Mouse (Mus musculus): Measurements from ENCODE around the gene Rtn2.

The Rtn2 gene

GRCm38 (mm10) chr7:19282385-19282784 is at the start of gene Rtn2:
Gene Rtn2, plus strand, starts transcription at chr7:19282624.
- DNase-seq (ENCODE audit: low read depth, low spot score), result peak; percentile 85

DNA sequence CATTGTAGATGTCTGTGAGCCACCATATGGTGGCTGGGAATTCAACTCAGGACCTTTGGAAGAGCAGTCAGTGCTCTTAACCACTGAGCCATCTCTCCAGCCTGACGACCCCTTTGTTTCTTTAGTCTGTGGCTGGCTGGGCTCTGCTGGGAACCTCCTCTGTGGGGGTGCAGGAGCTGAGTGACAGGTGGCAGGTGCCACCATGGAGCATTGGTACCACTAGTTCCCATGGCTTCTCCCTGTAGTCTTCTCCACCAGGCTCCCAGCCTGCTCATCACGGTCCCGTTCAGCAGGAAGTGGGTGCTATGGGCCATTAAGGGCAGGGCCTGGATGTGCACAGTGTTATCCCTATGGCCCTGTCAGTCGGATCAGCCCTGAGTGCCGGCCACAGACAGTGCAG is 47.8 kb upstream of the Rtn2 start:
- no peak for DNase-seq (ENCODE audit: low read depth, low spot score)

- DNase-seq (ENCODE audit: low read depth, low spot score), result no peak
These were observed 47.2 kb upstream of the Rtn2 start for GRCm38 (mm10) chr7:19235092-19235671.

GRCm38 (mm10) chr7:19236411-19236810 is 46.0 kb upstream of the Rtn2 start:
- DNase-seq (ENCODE audit: low read depth, low spot score), result no peak

DNA sequence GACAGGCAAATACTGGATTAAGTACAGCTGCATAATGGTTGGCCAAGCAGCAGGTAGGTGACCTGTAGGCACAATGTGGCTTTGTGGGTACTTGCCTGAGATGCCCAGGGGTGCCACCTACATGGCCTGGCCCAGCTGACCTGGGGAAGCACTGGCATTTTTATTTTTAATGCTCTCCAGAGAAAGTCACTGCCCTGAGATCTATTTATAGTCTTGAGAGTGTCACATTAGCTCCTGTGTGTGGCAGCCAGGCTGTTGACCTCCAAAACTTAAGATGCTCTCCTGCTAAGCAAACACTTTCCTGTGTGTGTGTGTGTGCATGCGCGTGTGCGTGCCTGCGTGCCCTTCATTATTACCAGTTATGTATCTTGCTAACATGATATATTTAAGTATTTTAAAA is 44.1 kb upstream of the Rtn2 start:
- DNase-seq (ENCODE audit: low read depth, low spot score), result no peak

GRCm38 (mm10) chr7:19239423-19239822 is 43.0 kb upstream of the Rtn2 start:
- DNase-seq (ENCODE audit: low read depth, low spot score), result peak; percentile 72

GRCm38 (mm10) chr7:19239986-19240385 is 42.4 kb upstream of the Rtn2 start:
- no peak for DNase-seq (ENCODE audit: low read depth, low spot score)

DNA sequence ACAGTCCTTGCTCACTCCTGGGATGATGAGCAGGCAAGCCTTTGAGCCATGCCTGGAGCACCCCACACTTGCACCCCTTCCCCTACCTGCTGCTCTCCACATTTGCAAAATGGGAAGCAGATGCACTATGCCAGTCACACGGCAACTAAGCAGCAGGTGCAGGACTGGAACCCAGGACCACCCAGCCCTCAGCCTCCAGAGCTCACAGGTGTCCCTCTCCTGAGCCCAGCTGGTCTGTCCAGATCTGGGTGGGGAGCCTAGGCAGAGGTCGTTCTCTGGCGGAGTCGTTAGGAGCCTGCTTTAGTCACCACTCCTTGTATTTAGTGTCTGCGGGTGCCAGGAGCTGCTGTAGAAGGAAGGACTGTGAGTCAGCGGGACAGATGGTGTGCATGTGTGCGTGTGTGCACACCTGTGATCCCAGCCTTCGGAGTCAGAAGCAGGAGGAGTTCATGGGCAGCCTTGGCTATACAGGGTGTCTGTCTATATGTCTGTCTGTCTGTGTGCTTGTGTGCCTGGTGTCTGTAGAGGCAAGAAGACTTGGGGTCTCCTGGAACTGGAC is 41.4 kb upstream of the Rtn2 start:
- DNase-seq (ENCODE audit: low read depth, low spot score), result no peak

- DNase-seq (ENCODE audit: low read depth, low spot score), result no peak
These were observed 40.4 kb upstream of the Rtn2 start for GRCm38 (mm10) chr7:19242005-19242404.

- DNase-seq (ENCODE audit: low read depth, low spot score), result no peak
These were observed 38.6 kb upstream of the Rtn2 start for GRCm38 (mm10) chr7:19243858-19244257.

- no peak for DNase-seq (ENCODE audit: low read depth, low spot score)
These were observed 37.3 kb upstream of the Rtn2 start for GRCm38 (mm10) chr7:19245083-19245482.

DNA sequence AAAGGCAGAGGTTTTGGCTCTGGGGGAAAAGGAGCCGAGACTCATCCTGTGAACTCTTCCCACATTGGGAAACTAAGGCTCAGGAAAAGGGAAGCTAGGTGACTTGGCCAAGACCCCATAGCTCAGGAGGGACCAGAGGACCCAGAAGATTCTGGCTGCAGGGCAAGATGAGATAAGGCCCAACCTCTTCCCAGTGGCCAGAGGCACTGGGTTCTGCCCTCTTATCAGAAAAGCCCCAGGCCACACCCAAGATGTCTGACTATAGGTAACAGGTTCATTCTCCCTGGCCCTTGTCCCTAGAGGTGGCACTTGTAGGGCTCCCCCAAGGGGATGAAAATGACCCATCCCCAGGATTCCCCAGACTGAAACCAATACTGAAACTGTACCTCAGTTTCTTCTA is 35.6 kb upstream of the Rtn2 start:
- DNase-seq (ENCODE audit: low read depth, low spot score), result no peak

- DNase-seq (ENCODE audit: low read depth, low spot score), result no peak
These were observed 34.9 kb upstream of the Rtn2 start for GRCm38 (mm10) chr7:19247511-19247910.

DNA sequence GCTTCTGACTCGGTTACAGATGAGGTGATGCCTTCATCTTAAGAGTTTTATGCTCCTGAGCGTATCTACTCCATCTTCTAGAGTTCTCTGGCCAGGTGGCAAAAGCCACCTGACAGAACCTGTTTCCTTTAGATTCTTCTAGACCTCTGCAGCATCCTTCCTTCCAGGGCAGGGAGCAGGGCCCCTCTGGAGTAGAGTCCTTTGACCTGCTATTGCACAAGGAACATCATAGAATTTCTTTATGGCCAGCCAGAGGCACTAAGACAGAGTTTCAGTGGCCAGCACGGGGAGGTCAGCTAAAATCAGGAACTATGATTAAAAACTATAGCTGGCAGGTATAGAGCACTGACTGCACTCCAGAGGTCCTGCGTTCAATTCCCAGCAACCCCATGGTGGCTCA is 30.3 kb upstream of the Rtn2 start:
- DNase-seq (ENCODE audit: low read depth, low spot score), result no peak

GRCm38 (mm10) chr7:19253437-19253836 is 29.0 kb upstream of the Rtn2 start:
- no peak for DNase-seq (ENCODE audit: low read depth, low spot score)

DNA sequence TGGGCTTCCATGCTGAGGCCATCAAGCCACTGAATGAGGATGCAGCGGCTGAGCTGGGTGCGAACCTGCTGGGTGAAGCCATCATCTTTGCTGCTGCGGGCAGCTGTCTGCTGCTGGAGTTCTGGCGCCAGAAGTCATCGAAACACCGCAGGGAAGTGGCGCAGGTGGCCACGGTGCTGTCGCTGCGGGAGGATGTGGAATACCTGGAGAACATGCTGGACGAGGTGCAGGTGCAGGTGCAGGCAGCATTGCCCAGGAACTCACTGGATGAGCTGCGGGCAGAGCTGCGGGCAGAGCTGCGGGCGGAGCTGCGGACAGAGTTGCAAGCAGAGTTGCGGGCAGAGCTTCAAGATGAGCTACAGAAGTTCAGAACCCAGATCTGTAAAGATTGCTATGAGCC is 27.0 kb upstream of the Rtn2 start:
- DNase-seq (ENCODE audit: low read depth, low spot score), result no peak

DNA sequence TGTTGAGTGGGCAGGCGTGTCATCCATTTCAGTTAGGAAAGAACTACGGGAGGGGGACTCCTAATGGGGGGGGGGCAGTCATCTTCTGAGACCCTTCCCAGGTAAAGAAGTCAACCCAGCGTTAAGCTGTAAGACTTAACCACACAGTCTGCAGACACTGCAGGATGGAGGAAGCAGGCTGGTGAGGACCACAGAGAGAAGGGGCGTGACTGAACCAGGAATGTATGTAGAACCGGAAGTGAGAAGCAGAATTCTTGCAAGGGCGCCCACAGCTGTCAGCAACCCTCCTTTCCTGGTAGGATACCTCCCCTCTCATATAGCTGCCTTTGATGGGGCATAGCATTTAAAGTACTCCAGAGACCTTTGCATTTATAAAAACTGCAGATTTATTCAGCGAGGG is 25.9 kb upstream of the Rtn2 start:
- no peak for DNase-seq (ENCODE audit: low read depth, low spot score)

DNA sequence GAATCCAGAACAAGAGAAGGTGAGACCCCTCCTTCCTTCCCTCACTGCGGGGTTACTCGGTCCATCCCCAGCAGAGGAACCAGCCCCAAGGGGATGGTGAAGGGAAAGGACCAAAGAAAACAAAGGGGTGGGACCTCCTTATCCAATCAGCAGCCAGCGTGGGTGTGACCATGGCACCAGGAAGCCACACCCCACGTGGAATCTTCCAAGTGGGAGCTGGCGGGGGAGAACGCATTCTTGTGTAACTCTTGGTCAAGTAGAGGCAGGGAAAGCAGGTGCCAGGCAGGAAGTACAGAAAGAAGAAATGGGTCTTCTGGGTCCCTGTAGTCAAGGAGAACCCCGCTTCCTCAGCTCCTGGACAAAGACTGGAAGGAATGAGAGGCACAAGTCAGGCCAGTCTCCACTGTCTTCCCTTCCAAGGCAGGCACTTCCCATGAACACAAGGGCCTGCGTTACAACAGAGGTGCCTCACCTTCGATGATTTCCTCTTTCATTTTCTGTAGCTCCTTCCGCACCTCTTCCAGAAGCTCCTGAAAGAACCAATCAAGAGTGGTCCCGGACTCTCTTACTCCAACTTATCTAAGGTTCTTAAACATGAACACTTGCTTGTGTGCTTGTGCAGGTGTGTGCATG is 24.9 kb upstream of the Rtn2 start:
- no peak for DNase-seq (ENCODE audit: low read depth, low spot score)

GRCm38 (mm10) chr7:19258336-19258735 is 24.1 kb upstream of the Rtn2 start:
- no peak for DNase-seq (ENCODE audit: low read depth, low spot score)

GRCm38 (mm10) chr7:19265147-19265546 is 17.3 kb upstream of the Rtn2 start:
- DNase-seq (ENCODE audit: low read depth, low spot score), result no peak

DNA sequence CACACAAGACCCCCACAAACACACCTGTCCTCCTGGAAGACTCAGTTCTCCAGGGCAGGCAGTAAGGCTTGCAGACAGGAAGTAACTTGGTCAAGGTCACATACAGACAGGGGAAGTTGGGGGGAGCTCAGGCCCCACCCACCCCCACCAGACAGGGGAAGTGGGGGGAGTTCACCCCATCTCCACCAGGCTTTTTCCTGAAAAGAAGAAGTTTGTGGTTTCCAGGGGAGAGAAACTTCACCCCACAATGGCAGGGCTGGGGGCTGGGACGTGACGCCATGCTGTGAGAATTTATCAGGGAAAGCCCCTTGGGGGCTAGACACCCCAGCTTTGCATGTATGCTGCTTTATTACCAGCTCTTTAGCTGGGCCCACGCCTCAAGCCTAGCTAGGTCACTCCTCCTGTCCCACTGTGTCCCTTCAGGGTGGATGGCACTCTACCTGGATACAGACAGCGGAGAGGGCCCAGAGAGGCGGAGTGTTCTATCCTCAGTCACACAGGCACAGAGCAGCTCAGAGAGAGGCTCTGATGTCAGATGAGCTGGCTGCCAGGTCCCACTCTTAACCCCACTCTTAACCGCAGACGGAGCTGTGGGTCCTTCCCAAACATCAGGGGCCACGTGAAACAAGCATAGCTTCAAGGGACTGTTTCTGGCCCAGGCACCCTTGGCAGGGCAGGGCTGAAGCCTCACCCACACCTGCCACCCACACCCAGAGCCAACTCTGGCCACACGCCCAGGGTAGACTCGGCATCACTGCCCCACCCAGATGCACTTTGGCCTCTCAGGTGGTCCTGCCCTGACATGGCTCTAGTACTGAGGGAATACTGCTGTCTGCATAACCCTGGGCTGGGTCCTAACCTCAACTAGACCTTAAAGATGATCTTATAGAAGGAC is 16.2 kb upstream of the Rtn2 start:
- no peak for DNase-seq (ENCODE audit: low read depth, low spot score)

DNA sequence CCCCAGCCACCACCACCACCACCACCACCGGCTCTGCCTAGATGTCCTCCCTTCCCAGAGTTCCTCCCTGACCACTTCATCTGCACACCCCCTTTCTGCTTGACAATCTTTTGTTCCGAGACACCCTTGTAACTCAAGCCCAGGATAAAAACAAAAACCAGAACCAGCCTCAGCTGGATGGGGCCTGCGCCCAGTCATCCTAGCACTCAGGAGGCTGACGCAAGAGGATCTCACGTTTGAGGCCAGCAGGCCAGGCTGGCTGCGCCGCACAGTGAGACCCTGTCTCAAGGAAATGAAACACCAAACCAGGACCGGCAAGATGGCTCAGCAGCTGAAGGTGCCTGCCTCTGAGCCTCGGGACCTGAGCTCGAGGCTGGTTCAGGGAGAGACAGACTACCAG is 15.4 kb upstream of the Rtn2 start:
- no peak for DNase-seq (ENCODE audit: low read depth, low spot score)
